Mouse (Mus musculus): ENCODE data around the gene Auts2. TPM values are rescaled to one million over a fixed set of nuclear protein-coding genes. Genes with fewer than 3 reads are reported as not detected.

Gene Auts2
- polyA plus RNA-seq, 1 experiment from 2014 or later, result 69.8 TPM

- ATAC-seq (ENCODE audit: insufficient number of reproducible peaks, insufficient read depth, low FRiP score, low TSS enrichment, low read depth), result no peak
- no peak overlapping the region for H3K27ac ChIP-seq
Observed at GRCm38 (mm10) chr5:131575086-131575514, 968.0 kb downstream of the Auts2 start.

DNA sequence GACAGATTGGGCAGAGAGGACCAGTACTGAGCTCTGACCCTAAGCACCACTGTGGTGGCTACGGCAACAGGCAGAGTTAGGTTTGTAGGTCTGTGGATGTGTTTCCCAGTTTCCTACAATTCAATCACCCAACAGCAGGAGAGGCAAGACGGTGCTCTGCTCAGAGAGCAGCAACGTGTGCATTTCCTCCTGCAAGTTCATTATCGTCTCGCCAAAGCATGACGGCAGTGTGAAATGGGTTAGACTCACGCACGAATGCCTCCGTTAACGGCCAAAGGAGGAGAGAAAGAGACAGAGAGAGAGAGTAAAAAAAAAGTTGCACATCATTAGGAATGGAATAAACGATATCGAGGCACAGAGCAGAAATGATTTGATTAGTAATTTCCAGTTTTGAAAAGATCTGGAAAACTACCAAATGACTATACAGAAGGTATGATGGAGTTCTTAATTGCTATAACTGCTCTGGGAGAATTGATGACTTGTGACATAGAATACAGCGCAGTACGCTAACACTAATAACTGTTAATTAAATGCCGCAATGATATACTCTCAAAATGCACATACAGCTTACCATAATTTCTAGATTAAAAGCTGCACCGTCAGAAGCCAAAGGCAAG lies 968.6 kb downstream of the Auts2 start:
- WGBS, result 80% methylated on average over 16 of the region's 16 CpGs
- H3K36me3 ChIP-seq, result no peaks in the 10 kb centered on the region
- no peak for ATAC-seq (ENCODE audit: insufficient number of reproducible peaks, insufficient read depth, low FRiP score, low TSS enrichment, low read depth)
- H3K27me3 ChIP-seq, result no peaks in the 10 kb centered on the region
- H3K4me1 ChIP-seq, result peaks cover 13% of the 10 kb centered on the region
- H3K9ac ChIP-seq, result no peak overlapping the region
- H3K4me3 ChIP-seq, result no peak overlapping the region
- no peaks in the 10 kb centered on the region for H3K9me3 ChIP-seq
- no peak overlapping the region for H3K27ac ChIP-seq
- no peak overlapping the region for H3K4me2 ChIP-seq

More at GRCm38 (mm10) chr5:131575086-131575514, 968.0 kb downstream of the Auts2 start:
- no peak overlapping the region for H3K4me2 ChIP-seq
- 35% methylated on average over 5 of the region's 5 CpGs for WGBS
- no peak overlapping the region for H3K9ac ChIP-seq
- no peaks in the 10 kb centered on the region for H3K36me3 ChIP-seq
- no peaks in the 10 kb centered on the region for H3K9me3 ChIP-seq
- H3K27me3 ChIP-seq, result no peaks in the 10 kb centered on the region
- no peak overlapping the region for H3K4me3 ChIP-seq
- peaks cover 13% of the 10 kb centered on the region for H3K4me1 ChIP-seq

DNA sequence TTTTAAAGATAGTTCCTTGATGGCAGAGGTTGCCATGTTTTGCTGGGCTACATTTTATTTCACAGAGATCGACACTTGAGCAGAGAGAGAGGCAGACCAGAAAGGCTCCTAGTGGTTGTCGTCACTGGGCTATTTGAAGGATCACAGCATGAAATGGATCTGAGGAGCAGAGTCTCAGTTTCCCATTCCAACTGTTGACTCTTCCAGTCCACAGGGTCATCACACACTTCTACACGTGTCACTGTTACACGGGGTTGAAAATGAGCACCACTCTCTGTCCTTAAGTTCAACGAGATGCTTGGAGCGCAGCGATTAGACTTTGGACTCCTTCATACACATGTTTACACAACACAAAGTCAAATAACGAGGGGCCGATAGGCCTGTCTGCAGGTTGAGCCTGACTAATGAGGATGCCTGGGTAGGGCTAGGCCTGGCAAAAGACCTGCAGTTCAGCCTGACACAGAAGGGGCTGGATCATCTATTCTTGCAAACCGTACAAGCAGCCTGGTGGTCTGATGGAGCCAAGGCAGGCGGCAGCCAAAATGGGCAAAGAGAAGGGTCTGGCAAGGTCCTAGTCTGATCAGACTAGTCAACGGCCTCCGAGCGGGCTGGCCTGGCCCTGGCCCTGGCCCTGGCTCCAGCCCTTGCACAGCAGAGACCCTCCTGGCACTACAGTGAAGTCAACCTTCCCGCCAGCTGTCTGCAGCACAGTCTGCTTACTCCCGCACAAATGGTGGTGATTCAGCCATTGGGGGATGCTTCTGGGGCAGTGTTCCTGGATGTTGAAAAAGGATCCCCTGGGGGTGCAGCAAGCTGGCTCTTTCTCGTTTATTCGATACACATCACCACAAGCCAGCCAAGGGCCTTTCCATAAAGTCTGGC lies 969.6 kb downstream of the Auts2 start:
- H3K27me3 ChIP-seq, result no peaks in the 10 kb centered on the region
- no peak overlapping the region for H3K4me2 ChIP-seq
- no peaks in the 10 kb centered on the region for H3K9me3 ChIP-seq
- no peak overlapping the region for H3K27ac ChIP-seq
- H3K4me1 ChIP-seq, result peaks cover 13% of the 10 kb centered on the region
- no peak overlapping the region for H3K4me3 ChIP-seq
- no peak for ATAC-seq (ENCODE audit: insufficient number of reproducible peaks, insufficient read depth, low FRiP score, low TSS enrichment, low read depth)
- WGBS, result 85% methylated on average over 18 of the region's 18 CpGs
- H3K36me3 ChIP-seq, result no peaks in the 10 kb centered on the region
- no peak overlapping the region for H3K9ac ChIP-seq

DNA sequence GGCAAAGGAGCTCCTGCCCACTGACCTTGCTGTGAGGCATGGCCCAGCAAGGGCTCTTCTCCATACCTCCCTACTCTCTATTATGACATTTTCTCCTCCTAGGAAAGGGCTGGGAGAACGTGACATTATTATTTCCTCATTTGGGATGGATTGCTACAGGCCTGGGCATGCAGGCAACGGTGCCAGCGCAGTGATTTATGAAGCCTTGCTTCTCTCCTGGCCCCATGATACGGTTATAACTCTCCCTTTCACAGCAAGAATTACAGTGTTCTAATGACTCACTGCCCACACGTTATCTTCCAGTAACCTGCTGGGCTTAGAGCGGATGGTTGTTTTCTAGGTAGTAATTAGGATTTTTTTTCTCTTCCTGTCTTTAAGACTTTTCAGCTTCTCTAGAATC lies 977.1 kb downstream of the Auts2 start:
- H3K4me2 ChIP-seq, result no peak overlapping the region
- no peaks in the 10 kb centered on the region for H3K27me3 ChIP-seq
- WGBS, result 76% methylated on average over 6 of the region's 6 CpGs
- no peak overlapping the region for H3K9ac ChIP-seq
- no peaks in the 10 kb centered on the region for H3K9me3 ChIP-seq
- H3K4me3 ChIP-seq, result no peak overlapping the region
- H3K4me1 ChIP-seq, result peaks cover 6% of the 10 kb centered on the region
- H3K27ac ChIP-seq, result no peak overlapping the region
- H3K36me3 ChIP-seq, result no peaks in the 10 kb centered on the region
- ATAC-seq (ENCODE audit: insufficient number of reproducible peaks, insufficient read depth, low FRiP score, low TSS enrichment, low read depth), result no peak

- 83% methylated on average over 5 of the region's 5 CpGs for WGBS
- Histone ChIP-seq H3K36me3 (no peaks in the 10 kb centered on the region), H3K4me3 (no peak overlapping the region), H3K4me2 (no peak overlapping the region), H3K4me1 (peaks cover 8% of the 10 kb centered on the region), H3K27ac (no peak overlapping the region), H3K27me3 (no peaks in the 10 kb centered on the region), H3K9me3 (no peaks in the 10 kb centered on the region), H3K9ac (no peak overlapping the region)
- no peak for ATAC-seq (ENCODE audit: insufficient number of reproducible peaks, insufficient read depth, low FRiP score, low TSS enrichment, low read depth)
Observed at GRCm38 (mm10) chr5:131563630-131564252, 979.4 kb downstream of the Auts2 start.

DNA sequence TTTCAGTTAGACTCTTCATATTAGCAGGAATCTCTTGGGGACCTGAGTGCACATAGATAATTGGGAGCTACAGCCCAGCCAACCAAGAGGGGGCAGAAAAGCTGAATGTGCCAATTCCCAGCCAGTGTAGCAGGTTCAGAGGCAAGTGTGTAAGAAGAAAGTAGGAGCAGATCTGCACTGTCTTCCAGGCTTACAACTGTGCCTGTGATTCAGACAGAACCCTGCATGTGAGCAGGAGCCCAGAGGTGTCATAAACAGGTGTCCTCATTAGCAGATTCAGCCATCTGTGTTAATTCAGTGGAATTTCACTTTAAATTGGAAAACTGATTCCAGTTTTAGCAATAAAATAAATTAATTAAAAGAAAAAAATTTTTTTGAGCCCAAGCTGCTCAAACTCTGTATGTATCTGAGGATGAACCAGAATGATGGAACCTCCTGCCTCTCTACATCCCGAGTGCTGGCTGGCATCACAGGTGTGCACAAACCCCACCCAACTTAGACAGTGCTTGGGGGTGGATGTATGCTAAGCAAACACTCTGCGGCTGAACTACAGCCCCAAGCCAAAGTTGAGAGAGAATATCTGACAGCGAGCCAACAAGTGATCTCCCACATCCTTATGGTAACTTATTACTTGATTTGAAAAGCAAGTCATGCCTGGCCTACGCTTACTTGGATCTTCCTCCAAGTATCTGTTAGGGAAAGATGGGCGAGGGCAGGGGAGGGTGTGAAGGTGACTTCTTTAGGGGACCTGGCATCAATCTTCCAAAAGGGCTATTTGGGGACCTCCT lies 982.2 kb downstream of the Auts2 start:
- H3K4me3 ChIP-seq, result no peak overlapping the region
- H3K27me3 ChIP-seq, result no peaks in the 10 kb centered on the region
- H3K27ac ChIP-seq, result no peak overlapping the region
- no peaks in the 10 kb centered on the region for H3K36me3 ChIP-seq
- H3K4me2 ChIP-seq, result no peak overlapping the region
- no peak for ATAC-seq (ENCODE audit: insufficient number of reproducible peaks, insufficient read depth, low FRiP score, low TSS enrichment, low read depth)
- no peaks in the 10 kb centered on the region for H3K9me3 ChIP-seq
- 72% methylated on average over 5 of the region's 5 CpGs for WGBS
- H3K9ac ChIP-seq, result no peak overlapping the region
- H3K4me1 ChIP-seq, result peaks cover 17% of the 10 kb centered on the region

DNA sequence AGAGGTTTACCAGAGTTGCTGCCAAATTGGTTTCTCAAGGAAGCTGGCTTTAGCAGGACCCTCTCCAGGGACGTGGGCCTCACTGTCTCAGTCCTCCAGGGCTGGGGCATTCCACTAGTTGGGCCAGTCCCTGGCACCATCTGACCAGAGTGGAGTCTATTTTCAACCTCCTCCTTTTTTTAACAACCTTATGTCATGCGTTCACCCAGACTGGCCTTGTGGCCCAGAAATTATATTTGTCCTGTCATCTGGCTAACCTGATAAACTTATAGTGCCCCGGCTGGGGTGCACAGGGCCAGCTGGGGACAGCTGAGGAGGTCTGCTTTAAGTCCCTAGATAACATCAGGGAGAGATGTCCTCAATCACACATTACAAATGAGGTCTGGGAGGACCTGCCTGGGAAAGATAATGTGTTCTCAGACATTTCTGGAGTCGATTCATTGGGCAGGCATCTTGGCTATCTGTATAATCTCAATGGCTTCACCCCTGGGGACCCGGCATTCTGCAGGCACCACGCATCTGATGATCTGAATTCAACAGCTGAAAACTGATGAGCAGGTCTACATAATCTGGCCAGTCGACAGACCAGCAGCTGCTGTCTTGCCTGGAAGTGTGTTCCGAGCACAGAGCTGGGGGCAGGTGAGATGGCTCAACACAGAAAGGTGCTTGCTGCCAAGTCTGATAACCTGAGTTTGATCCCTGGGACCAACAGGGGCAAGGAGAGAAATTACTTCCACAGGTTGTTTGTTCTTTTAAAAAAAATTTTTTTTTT lies 984.6 kb downstream of the Auts2 start:
- Histone ChIP-seq H3K9ac (no peak overlapping the region), H3K36me3 (no peaks in the 10 kb centered on the region), H3K9me3 (no peaks in the 10 kb centered on the region), H3K27ac (peak overlapping the region; percentile 22; the same call in 1 of the 2 replicates), H3K4me2 (peak overlapping the region; percentile 5; the same call in 1 of the 2 replicates), H3K4me1 (peaks cover 17% of the 10 kb centered on the region), H3K4me3 (no peak overlapping the region), H3K27me3 (no peaks in the 10 kb centered on the region)
- ATAC-seq (ENCODE audit: insufficient number of reproducible peaks, insufficient read depth, low FRiP score, low TSS enrichment, low read depth), result no peak
- WGBS, result 63% methylated on average over 8 of the region's 8 CpGs

DNA sequence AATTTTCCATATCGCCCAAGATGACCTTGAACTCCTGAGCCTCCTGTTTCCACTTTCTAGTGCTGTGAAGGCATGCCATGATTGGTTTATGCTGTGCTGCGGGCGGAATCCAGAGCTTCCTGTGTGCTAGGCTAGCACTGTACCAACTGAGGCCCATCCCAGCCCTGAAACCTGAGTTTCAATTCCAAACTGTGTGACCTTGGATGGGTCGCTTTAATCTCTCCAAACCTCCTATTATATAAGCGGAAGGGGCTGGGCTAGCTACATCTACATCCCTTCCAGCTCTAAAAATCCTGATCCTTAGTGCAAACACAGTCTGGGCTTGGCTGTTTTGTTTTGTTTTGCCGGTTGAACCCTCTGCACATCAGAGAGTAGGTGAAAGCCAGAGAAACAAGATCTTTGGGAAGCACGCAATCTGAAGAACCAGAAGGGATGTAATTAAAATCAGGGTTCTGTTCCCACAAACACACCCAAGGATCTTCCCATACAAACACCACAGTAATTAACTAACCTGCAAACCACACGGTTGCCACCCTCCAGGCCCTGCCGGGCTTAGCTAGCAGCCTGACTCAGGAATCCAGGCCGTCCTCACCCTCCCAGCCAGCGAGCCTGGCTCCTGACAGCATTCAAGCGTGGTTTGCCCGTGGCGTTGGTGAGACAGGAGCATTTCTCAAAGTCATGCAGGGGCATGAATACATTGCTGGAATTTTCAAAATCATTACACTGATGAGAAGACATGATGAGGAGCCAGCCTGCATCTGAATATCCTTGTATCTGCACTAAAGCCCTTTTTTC lies 985.4 kb downstream of the Auts2 start:
- H3K27me3 ChIP-seq, result no peaks in the 10 kb centered on the region
- H3K4me2 ChIP-seq, result peak overlapping the region; percentile 5; the same call in 1 of the 2 replicates
- no peak overlapping the region for H3K4me3 ChIP-seq
- no peaks in the 10 kb centered on the region for H3K36me3 ChIP-seq
- H3K9ac ChIP-seq, result no peak overlapping the region
- peak overlapping the region; percentile 22; the same call in 1 of the 2 replicates for H3K27ac ChIP-seq
- ATAC-seq (ENCODE audit: insufficient number of reproducible peaks, insufficient read depth, low FRiP score, low TSS enrichment, low read depth), result 0 out of 2 replicates have a peak, but pooled peaks have one; percentile 26
- H3K9me3 ChIP-seq, result no peaks in the 10 kb centered on the region
- 52% methylated on average over 14 of the region's 14 CpGs for WGBS
- peaks cover 24% of the 10 kb centered on the region for H3K4me1 ChIP-seq

- Histone ChIP-seq H3K27ac (peak overlapping the region; percentile 63), H3K9ac (no peak overlapping the region), H3K4me3 (no peak overlapping the region), H3K9me3 (no peaks in the 10 kb centered on the region), H3K4me1 (peaks cover 48% of the 10 kb centered on the region), H3K4me2 (peak overlapping the region; percentile 28), H3K36me3 (no peaks in the 10 kb centered on the region), H3K27me3 (no peaks in the 10 kb centered on the region)
- ATAC-seq (ENCODE audit: insufficient number of reproducible peaks, insufficient read depth, low FRiP score, low TSS enrichment, low read depth), result no peak
- WGBS, result 22% methylated on average over 17 of the region's 17 CpGs
Observed at GRCm38 (mm10) chr5:131548932-131549563, 994.1 kb downstream of the Auts2 start.

DNA sequence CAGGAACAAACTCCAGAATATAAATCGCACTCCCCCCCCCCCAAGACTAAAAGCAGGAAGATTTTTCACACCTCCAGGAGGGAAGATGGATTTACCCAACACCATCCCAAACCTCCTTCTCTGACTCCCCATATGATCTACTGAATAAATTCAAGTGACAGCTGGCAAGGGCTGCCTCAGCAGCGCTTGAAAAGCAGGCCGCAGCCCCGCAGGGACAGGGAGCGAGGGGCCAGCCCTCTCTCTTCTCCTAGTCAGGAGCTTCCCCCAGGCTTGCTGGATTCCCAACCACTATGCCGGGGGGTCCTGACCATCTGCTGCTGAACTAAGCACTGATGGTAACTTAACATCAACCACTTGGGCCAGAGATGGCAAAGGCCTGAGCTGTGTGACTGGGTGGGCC lies 995.2 kb downstream of the Auts2 start:
- Histone ChIP-seq H3K9ac (no peak overlapping the region), H3K27me3 (no peaks in the 10 kb centered on the region), H3K4me2 (no peak overlapping the region), H3K9me3 (no peaks in the 10 kb centered on the region), H3K27ac (no peak overlapping the region), H3K36me3 (no peaks in the 10 kb centered on the region), H3K4me1 (peaks cover 43% of the 10 kb centered on the region), H3K4me3 (no peak overlapping the region)
- 62% methylated on average over 6 of the region's 6 CpGs for WGBS
- ATAC-seq (ENCODE audit: insufficient number of reproducible peaks, insufficient read depth, low FRiP score, low TSS enrichment, low read depth), result no peak
